Mouse (Mus musculus) heart, postnatal 0 days (tissue): ENCODE measurements around the gene Atp6v0d1.

Experiments
- CTCF ChIP-seq: IDR thresholded peaks from 2 replicates; pipeline ENCODE4 v1.5.1; 2016; ENCODE audit warnings: antibody characterized with exemption, control low read depth, low read depth
- EP300 ChIP-seq: IDR thresholded peaks from 2 replicates; pipeline ENCODE4 v1.6.1; 2016; ENCODE audit warnings: antibody characterized with exemption, low read depth

DNA sequence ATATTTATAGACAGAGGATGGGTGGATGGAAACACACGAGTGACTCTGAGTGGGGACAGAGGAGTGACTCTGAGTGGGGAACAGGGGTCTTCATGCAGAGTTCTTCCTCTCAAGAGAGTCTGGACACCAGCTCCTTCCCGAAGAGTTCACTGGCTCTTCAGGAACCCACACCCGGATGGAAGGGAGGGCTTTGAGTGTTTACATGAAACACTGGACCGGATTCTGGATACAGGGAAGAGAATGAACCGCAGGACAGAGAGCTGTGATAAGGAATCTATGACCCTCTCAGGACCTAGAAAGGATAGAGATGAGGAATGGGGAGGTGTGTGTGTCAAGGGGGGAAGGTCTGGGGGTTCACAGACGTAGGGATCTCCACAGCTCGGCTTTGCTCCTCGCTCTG lies 48.5 kb downstream of the Atp6v0d1 start:
- TF ChIP-seq CTCF = no peak
- no peak for TF ChIP-seq EP300
